Mouse (Mus musculus) spleen, postnatal 14 days (tissue): ENCODE measurements around the gene Rab3il1.

Experiments
- DNase-seq, 2 experiments: peaks; one replicate each; pipeline ENCODE4 v3.0.0; 2021 to 2022; ENCODE audit warnings: low spot score in 2 of 2

Gene Rab3il1

GRCm38 (mm10) chr19:10060783-10061590, 59.5 kb downstream of the Rab3il1 start:
- DNase-seq = no peak

GRCm38 (mm10) chr19:10061624-10062023, 60.2 kb downstream of the Rab3il1 start:
- no peak for DNase-seq

- DNase-seq = no peak
These were observed 60.8 kb downstream of the Rab3il1 start for GRCm38 (mm10) chr19:10062292-10062691.

- no peak for DNase-seq
These were observed 61.4 kb downstream of the Rab3il1 start for GRCm38 (mm10) chr19:10062862-10063261.

DNA sequence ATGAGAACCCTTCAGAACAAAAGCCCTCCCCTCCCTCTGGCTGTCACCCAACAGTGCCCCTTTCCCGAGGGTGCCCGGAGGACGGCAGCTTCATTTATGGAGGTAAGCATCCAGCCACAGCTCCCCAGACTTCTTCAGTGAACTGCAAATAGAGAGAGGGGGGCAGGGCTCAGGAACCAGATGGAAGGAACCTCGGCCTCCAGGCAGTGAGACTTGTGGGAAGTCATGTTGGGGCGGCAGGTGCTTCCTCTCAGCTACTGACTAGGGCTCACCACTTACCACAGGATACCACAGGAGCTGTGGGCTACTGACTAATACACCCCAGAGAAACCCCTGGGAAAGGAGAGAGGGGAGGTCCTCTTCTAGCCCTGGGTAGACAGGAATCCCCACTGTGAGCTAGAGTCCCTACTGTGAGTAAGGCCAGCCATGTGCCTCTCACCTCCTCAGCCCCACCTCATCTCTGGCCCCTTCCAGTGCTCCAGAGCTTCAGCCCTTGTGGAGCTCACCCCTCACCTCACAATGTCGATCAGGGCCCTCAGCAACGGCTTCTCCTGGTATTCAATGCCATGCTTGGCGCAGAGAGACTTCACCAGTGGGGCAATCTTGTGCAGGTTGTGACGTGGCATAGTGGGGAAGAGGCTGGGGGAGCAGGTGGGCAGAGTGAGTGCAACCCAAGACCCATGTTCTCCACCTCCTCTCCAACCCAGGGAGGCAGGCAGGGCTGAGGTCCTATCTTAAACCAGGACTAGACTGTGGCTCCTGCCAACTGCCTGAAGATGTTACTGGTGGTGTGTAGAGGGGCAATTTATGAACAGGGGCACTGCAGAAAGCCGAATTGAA, 62.9 kb downstream of the Rab3il1 start:
- no peak for DNase-seq

DNA sequence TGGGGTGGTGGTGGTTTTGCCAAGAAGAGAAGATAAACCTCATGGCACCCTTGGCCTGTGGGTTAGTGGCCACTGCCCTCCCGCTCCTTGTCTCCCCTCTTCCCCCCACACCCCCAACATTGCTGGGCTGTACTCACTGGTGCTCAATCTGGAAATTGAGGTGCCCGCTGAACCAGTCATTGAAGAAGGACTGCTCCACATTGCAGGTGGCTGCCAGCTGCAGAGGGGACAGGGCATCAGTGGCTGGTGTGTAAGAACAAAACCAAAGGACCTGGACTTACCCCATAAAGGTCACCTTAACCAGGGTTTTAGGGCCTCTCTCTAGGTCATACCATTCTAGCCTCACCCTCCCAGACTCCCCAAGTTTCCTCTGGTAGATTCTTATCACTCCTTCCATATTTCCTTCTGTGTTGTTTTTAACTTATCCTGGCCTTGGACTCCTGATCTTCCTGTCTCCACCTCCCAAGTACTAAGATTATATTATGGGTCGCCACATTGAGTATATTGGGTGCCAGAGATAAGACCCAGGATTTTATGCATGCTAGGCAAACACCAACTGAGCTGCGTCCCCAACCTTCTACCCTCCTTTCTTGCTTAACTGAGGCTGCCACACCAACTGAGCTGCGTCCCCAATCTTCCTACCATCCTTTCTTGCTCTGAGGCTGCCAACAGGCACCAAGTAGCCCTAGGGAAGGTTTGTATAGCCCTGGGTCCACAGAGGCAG, 64.2 kb downstream of the Rab3il1 start:
- DNase-seq = no peak

DNA sequence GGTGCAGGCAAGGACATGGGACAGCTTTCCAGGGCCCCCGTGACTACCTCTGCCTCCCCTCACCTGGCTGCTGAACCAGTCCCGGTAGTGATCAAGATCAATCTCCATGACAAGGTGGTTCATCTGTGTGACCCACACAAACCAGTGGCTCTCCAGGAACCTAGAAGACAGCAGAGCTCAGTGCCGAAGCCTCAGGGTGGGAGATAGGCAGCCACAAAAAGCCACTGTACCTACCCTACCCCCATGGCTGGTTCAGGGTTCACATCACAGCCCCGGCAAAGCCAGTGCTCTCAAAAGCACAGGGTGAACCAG, 64.7 kb downstream of the Rab3il1 start:
- no peak for DNase-seq

- no peak for DNase-seq
These were observed 65.0 kb downstream of the Rab3il1 start for GRCm38 (mm10) chr19:10066502-10066901.

GRCm38 (mm10) chr19:10067701-10068100, 66.2 kb downstream of the Rab3il1 start:
- no peak for DNase-seq

GRCm38 (mm10) chr19:10070186-10070980, 68.9 kb downstream of the Rab3il1 start:
- no peak for DNase-seq

DNA sequence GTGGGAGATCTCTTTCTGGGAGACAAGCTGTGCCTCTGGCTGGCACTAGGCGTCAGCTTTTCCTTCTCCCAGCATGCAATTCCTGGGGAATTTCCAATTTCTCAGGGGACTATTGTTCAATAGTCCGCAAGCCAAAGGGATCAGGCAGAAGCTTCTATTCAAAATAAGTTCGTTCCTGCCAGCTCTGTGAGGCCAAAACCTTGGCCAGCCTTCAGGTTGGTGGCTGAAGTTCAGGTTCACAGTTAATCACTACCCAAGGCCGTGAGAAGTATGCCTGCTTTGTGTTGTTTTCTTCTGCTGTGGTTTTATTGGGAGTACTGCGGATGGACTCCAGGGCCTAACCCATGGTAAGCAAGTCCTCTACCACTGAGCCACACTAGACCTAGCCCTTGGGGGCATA, 69.7 kb downstream of the Rab3il1 start:
- no peak for DNase-seq

DNA sequence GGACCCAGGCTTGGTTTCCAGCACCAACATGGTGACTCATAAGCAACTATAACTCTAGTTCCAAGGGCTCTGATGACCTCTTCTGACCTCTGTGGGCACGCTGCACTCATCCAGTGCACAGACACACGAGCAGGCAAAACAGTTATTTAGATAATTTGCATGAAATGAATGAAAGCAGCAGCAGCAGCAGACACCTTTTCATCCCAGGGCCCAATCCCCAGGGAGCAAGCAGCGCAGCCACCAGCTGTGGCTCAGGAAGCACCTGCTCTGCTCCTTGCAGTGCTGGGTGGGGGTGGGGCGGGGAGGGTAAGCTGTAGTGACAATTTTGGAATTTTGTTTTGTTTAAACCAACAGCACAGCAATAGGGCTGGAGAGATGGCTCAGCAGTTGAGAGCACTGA, 70.4 kb downstream of the Rab3il1 start:
- DNase-seq = no peak

DNA sequence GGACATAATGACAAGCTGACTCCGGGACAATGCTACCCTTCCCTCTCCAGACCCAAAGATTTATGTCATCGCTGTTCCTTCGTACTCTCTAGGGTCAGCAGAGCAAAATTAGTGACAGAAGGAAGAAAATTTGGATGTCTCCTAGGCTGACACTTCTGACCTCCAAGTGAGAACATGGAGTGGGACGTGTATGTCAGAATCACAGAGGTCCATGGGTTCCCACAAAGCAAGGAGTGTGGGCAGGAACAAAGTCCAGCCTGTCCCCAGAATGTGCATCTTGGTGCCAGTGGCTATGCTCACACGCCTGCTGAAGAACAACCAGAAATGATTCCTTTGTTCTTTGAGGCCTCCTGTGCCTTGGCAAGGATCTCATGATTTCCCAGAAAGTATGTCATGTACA, 71.7 kb downstream of the Rab3il1 start:
- DNase-seq = no peak

DNA sequence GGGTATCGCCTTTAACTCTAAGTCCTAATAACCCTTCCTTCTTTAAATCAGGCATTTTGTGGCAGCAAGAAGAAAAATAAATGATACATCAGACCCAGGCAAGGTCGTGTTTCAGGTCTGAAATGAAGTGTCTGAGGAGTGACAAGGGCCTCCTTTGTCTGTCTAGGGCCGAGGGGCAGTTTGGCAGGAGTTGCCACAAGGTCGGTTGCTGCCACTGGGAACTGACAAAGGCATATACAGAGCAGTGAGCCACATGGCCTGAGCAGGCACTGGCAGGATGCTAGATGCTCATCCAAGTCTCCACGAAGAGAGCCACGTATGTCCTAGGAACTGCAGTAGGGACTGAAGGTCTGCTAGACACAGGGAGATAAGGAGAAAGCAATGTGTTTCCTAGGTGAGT, 76.9 kb downstream of the Rab3il1 start:
- no peak for DNase-seq

- DNase-seq = no peak
These were observed 78.9 kb downstream of the Rab3il1 start for GRCm38 (mm10) chr19:10080384-10080783.

GRCm38 (mm10) chr19:10082105-10082504, 80.6 kb downstream of the Rab3il1 start:
- no peak for DNase-seq

- DNase-seq = no peak
These were observed 84.0 kb downstream of the Rab3il1 start for GRCm38 (mm10) chr19:10085454-10085853.

GRCm38 (mm10) chr19:10086976-10087375, 85.5 kb downstream of the Rab3il1 start:
- DNase-seq = no peak
